Mouse (Mus musculus): ENCODE data around the gene Meis1.

Gene Meis1

GRCm38 (mm10) chr11:18876886-18877625 lies 141.7 kb downstream of the Meis1 start:
- DNase-seq (ENCODE audit: low read depth, low spot score) = no peak

- no peak for DNase-seq (ENCODE audit: low read depth, low spot score)
Measured at GRCm38 (mm10) chr11:18875911-18876885, 142.6 kb downstream of the Meis1 start.

- no peak for DNase-seq (ENCODE audit: low read depth, low spot score)
Measured at GRCm38 (mm10) chr11:18875001-18875902, 143.5 kb downstream of the Meis1 start.

GRCm38 (mm10) chr11:18874278-18875000 lies 144.3 kb downstream of the Meis1 start:
- DNase-seq (ENCODE audit: low read depth, low spot score) = no peak

- no peak for DNase-seq (ENCODE audit: low read depth, low spot score)
Measured at GRCm38 (mm10) chr11:18873451-18874277, 145.1 kb downstream of the Meis1 start.

- DNase-seq (ENCODE audit: low read depth, low spot score) = no peak
Measured at GRCm38 (mm10) chr11:18872793-18873192, 146.0 kb downstream of the Meis1 start.

GRCm38 (mm10) chr11:18872118-18872751 lies 146.6 kb downstream of the Meis1 start:
- DNase-seq (ENCODE audit: low read depth, low spot score) = no peak

GRCm38 (mm10) chr11:18871170-18872081 lies 147.4 kb downstream of the Meis1 start:
- DNase-seq (ENCODE audit: low read depth, low spot score) = no peak

- DNase-seq (ENCODE audit: low read depth, low spot score) = no peak
Measured at GRCm38 (mm10) chr11:18870121-18870931, 148.5 kb downstream of the Meis1 start.

GRCm38 (mm10) chr11:18869429-18869969 lies 149.3 kb downstream of the Meis1 start:
- no peak for DNase-seq (ENCODE audit: low read depth, low spot score)

GRCm38 (mm10) chr11:18867665-18868064 lies 151.1 kb downstream of the Meis1 start:
- no peak for DNase-seq (ENCODE audit: low read depth, low spot score)

GRCm38 (mm10) chr11:18866198-18866836 lies 152.5 kb downstream of the Meis1 start:
- no peak for DNase-seq (ENCODE audit: low read depth, low spot score)

- no peak for DNase-seq (ENCODE audit: low read depth, low spot score)
Measured at GRCm38 (mm10) chr11:18850772-18851171, 168.0 kb downstream of the Meis1 start.

GRCm38 (mm10) chr11:18847650-18848049 lies 171.1 kb downstream of the Meis1 start:
- no peak for DNase-seq (ENCODE audit: low read depth, low spot score)

- DNase-seq (ENCODE audit: low read depth, low spot score) = no peak
Measured at GRCm38 (mm10) chr11:18846472-18846871, 172.3 kb downstream of the Meis1 start.

- no peak for DNase-seq (ENCODE audit: low read depth, low spot score)
Measured at GRCm38 (mm10) chr11:18845900-18846299, 172.9 kb downstream of the Meis1 start.

- DNase-seq (ENCODE audit: low read depth, low spot score) = no peak
Measured at GRCm38 (mm10) chr11:18845466-18845865, 173.3 kb downstream of the Meis1 start.
